Mouse (Mus musculus): ENCODE measurements around the gene Gfi1.
A peak's percentile ranks its signal among the peaks of the same experiment; 100 is the strongest.

DNA sequence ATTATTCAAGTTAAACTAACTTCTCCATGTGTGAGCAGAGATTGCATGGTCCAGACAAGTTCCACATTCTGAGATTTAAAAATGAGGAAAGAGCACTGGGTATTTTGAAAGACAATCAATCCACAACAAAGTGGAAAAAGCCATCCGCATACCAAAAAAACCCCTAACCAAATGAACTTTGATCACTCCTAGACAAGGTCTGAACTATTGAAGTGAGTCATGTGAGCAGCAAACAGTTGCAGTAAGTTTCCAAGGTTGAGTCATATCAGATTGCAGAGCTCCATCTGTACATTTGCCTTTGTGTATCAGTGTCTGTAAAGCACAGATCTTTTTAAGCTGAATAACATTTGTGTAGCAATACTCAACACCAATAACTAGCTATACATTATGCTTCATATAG lies 28.9 kb upstream of the Gfi1 start:
- peak; percentile 97 for TF ChIP-seq BHLHE40 (IDR thresholded peaks at IDR 0.05; ENCODE audit: low read depth, low read length)
- peak; percentile 98 for TF ChIP-seq EP300 (IDR thresholded peaks at IDR 0.05; ENCODE audit: low read length)

Data from CH12.LX (cell line).